Mouse (Mus musculus) lung, postnatal 25 days (tissue): ENCODE results near the gene Csnk2b.
A peak's percentile ranks its signal among the peaks of the same experiment; 100 is the strongest.
"Not testable (repeated sequence)": the region's sequence is repeated elsewhere in the genome, so short reads cannot be mapped to it uniquely, and the experiment has no call there.

Experiments used
- DNase-seq: peaks from one replicate; pipeline ENCODE4 v3.0.0; 2022; ENCODE audit warnings: low spot score

Csnk2b gene

GRCm38 (mm10) chr17:35152121-35152520 is 30.3 kb upstream of the Csnk2b start:
- DNase-seq, result no peak

- no peak for DNase-seq
These were observed 26.2 kb upstream of the Csnk2b start for GRCm38 (mm10) chr17:35147922-35148639.

- DNase-seq, result no peak
These were observed 25.5 kb upstream of the Csnk2b start for GRCm38 (mm10) chr17:35147348-35147747.

- no peak for DNase-seq
These were observed 24.3 kb upstream of the Csnk2b start for GRCm38 (mm10) chr17:35146139-35146538.

- DNase-seq, result no peak
These were observed 20.1 kb upstream of the Csnk2b start for GRCm38 (mm10) chr17:35141971-35142370.

GRCm38 (mm10) chr17:35140490-35140996 is 18.7 kb upstream of the Csnk2b start:
- DNase-seq, result no peak

- no peak for DNase-seq
These were observed 17.4 kb upstream of the Csnk2b start for GRCm38 (mm10) chr17:35139269-35139668.

- peak; percentile 53 for DNase-seq
These were observed 13.9 kb upstream of the Csnk2b start for GRCm38 (mm10) chr17:35135591-35136320.

- DNase-seq, result peak; percentile 92
These were observed 13.1 kb upstream of the Csnk2b start, which contains the start of gene Bag6 for GRCm38 (mm10) chr17:35134801-35135590. Gene Bag6, plus strand, starts transcription at chr17:35135178.

- no peak for DNase-seq
These were observed 11.7 kb upstream of the Csnk2b start for GRCm38 (mm10) chr17:35133517-35133916.

GRCm38 (mm10) chr17:35132174-35132560 is 10.3 kb upstream of the Csnk2b start:
- no peak for DNase-seq

GRCm38 (mm10) chr17:35131500-35132173 is 9.8 kb upstream of the Csnk2b start, which contains the start of gene Apom:
Gene Apom, minus strand, starts transcription at chr17:35132050.
- no peak for DNase-seq

GRCm38 (mm10) chr17:35131038-35131437 is 9.2 kb upstream of the Csnk2b start:
- DNase-seq, result no peak

- no peak for DNase-seq
These were observed 7.1 kb upstream of the Csnk2b start for GRCm38 (mm10) chr17:35128996-35129395.

GRCm38 (mm10) chr17:35127017-35127416 is 5.2 kb upstream of the Csnk2b start:
- DNase-seq, result no peak

- peak; percentile 77 for DNase-seq
These were observed 4.4 kb upstream of the Csnk2b start, which contains the start of gene D17H6S53E for GRCm38 (mm10) chr17:35126206-35126611. Gene D17H6S53E, plus strand, starts transcription at chr17:35126373.

GRCm38 (mm10) chr17:35125578-35125977 is 3.7 kb upstream of the Csnk2b start:
- DNase-seq, result peak; percentile 33

GRCm38 (mm10) chr17:35125081-35125480 is 3.2 kb upstream of the Csnk2b start:
- DNase-seq, result no peak

- not testable (repeated sequence) for DNase-seq
These were observed 2.5 kb upstream of the Csnk2b start for GRCm38 (mm10) chr17:35124261-35124896.

GRCm38 (mm10) chr17:35123287-35123686 is 1.4 kb upstream of the Csnk2b start:
- DNase-seq, result not testable (repeated sequence)
